Mouse (Mus musculus): ENCODE measurements at regions not wholly inside any gene's neighbourhood (a gene's known extent, or its start where the extent isn't known, plus 50 kb on each side); places are given as distances from the start of the nearest gene placed in this dataset.
A peak's percentile ranks its signal among the peaks of the same experiment; 100 is the strongest.

DNA sequence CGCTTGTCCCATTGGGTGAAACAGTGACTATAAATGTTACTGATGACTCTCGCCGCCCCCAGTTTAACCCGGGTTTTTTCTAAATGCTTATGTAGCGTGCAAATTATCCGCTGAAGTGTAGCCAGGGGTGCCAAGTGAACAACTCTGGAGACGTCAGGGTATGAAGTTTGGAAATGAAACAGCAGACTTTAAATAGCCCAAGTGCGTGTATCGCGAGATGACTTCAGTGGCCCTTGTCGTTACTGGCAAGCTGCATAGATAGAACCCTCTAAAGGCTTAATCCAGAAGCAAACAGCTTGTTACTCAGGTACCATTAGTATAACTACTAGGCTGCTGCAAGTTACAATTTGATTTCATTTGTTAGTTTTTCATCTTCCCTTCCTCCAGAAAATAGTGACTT, 192.1 kb upstream of the Eya4 start:
- no peak for TF ChIP-seq POLR2A (IDR thresholded peaks at IDR 0.05; ENCODE audit: borderline replicate concordance, extremely low read depth, insufficient read depth, insufficient read length)
- Histone ChIP-seq H3K27ac (replicated peaks; ENCODE audit: low read depth, low read length) (no peak overlapping the region), H3K4me2 (replicated peaks; ENCODE audit: low read depth, low read length, severe bottlenecking) (no peak overlapping the region), H3K9ac (ENCODE audit: low read depth, low read length, severe bottlenecking) (no peak overlapping the region), H3K27me3 (ENCODE audit: control insufficient read depth, insufficient read depth, low read length) (no peaks in the 10 kb centered on the region), H3K4me1 (ENCODE audit: control insufficient read depth, insufficient read depth, low read length) (peaks cover 2% of the 10 kb centered on the region; the same call in 1 of the 2 replicates), H3K4me3 (replicated peaks; ENCODE audit: low read length) (no peak overlapping the region), H3K9me3 (ENCODE audit: control insufficient read depth, low read length) (no peaks in the 10 kb centered on the region), H3K36me3 (ENCODE audit: control insufficient read depth, insufficient read depth, low read length) (no peaks in the 10 kb centered on the region)
- DNase-seq (ENCODE audit: low spot score), result no peak
- ATAC-seq (ENCODE audit: low FRiP score, low read depth), result no peak
- 71% methylated on average over 11 of the region's 11 CpGs for WGBS

DNA sequence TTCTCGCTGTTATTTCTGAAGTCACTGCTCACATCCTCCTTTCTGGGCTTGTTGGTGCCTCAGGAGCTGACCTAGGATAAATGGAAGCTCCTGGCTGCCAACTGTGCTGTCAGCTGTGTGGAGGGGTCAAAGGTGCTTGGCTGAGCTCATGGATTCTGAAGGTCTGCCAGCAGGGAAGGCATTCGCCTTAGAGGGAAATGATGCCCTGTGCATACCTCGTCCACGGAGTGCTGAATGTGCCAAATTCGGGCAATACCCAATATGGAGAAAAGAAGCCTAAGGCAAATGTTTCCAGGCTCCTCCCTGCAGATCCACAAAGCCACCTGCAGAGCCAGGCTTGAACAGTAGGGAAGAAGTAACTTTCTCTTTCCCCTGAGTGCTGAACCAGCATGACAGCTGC, 191.3 kb upstream of the Eya4 start:
- ATAC-seq (ENCODE audit: low FRiP score, low read depth) (no peak), DNase-seq (ENCODE audit: low spot score) (no peak)
- Histone ChIP-seq H3K9me3 (ENCODE audit: control insufficient read depth, low read length) (no peaks in the 10 kb centered on the region), H3K4me3 (replicated peaks; ENCODE audit: low read length) (no peak overlapping the region), H3K27me3 (ENCODE audit: control insufficient read depth, insufficient read depth, low read length) (no peaks in the 10 kb centered on the region), H3K36me3 (ENCODE audit: control insufficient read depth, insufficient read depth, low read length) (no peaks in the 10 kb centered on the region), H3K4me1 (ENCODE audit: control insufficient read depth, insufficient read depth, low read length) (peaks cover 2% of the 10 kb centered on the region; the same call in 1 of the 2 replicates), H3K4me2 (replicated peaks; ENCODE audit: low read depth, low read length, severe bottlenecking) (no peak overlapping the region), H3K27ac (replicated peaks; ENCODE audit: low read depth, low read length) (no peak overlapping the region), H3K9ac (ENCODE audit: low read depth, low read length, severe bottlenecking) (no peak overlapping the region)
- WGBS, result 37% methylated on average over 5 of the region's 5 CpGs
- TF ChIP-seq POLR2A (IDR thresholded peaks at IDR 0.05; ENCODE audit: borderline replicate concordance, extremely low read depth, insufficient read depth, insufficient read length), result no peak

DNA sequence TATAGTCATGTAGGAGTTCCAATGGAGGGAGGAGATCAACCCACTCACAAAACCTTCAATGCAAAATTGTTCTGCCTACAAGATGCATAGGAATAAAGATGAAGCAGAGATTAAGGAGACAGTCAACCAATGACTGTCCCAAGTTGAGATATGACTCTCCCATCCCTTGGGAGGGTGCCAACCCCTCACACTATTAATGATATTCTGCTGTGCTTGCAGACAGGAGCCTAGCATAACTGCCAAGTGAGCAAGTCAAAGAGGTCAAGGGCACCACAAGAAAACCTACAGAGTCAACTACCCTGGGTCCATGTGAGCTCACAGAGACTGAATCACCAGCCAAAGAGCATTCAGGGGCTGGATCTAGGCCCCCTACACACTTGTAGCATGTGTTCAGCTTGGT, 184.1 kb upstream of the Eya4 start:
- DNase-seq (ENCODE audit: low spot score) (no peak), ATAC-seq (ENCODE audit: low FRiP score, low read depth) (no peak)
- Histone ChIP-seq H3K4me2 (replicated peaks; ENCODE audit: low read depth, low read length, severe bottlenecking) (no peak overlapping the region), H3K4me3 (replicated peaks; ENCODE audit: low read length) (no peak overlapping the region), H3K9me3 (ENCODE audit: control insufficient read depth, low read length) (no peaks in the 10 kb centered on the region), H3K36me3 (ENCODE audit: control insufficient read depth, insufficient read depth, low read length) (no peaks in the 10 kb centered on the region), H3K27ac (replicated peaks; ENCODE audit: low read depth, low read length) (no peak overlapping the region), H3K27me3 (ENCODE audit: control insufficient read depth, insufficient read depth, low read length) (0 out of 2 replicates have a peak, but pooled peaks cover 6% of the 10 kb centered on the region), H3K9ac (ENCODE audit: low read depth, low read length, severe bottlenecking) (no peak overlapping the region), H3K4me1 (ENCODE audit: control insufficient read depth, insufficient read depth, low read length) (peaks cover 18% of the 10 kb centered on the region)
- no peak for TF ChIP-seq POLR2A (IDR thresholded peaks at IDR 0.05; ENCODE audit: borderline replicate concordance, extremely low read depth, insufficient read depth, insufficient read length)

DNA sequence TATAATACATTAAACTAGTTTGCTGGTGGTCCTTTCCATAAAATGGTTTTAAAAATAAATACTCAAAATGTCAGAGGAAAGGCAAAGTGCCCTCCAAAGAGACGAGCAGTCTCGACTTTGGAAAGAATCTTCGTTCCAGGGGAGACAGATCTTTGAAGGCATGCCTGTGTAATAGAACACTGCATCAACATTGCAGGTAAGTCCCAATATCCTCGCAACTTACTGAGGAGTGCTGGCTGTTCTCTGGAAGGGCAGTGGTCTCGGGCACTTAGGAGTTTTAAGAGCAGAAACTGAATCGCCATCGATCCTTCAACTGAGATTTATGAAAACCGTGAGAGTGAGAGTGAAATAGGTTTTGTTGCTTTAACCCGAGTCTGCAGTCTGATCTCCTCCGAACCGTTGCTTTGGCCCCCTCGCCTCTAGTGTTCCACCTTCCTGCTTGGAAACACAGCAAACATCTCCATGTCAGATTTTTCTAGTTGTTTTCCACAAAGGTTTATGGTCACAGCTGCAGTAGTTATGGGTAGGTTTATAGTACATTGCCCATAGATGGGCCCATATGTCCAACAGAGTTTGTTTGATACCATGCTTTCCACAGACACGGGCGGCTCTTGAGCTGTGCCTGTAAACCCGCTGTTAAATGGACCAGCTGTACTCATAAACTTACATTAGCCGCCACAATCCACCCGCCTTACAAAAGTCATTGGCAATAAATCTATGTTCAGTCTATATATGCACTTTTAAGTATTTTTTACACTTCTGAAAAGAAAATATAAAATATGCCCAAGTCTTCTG, 181.6 kb upstream of the Eya4 start:
- Histone ChIP-seq H3K36me3 (ENCODE audit: control insufficient read depth, insufficient read depth, low read length) (no peaks in the 10 kb centered on the region), H3K4me1 (ENCODE audit: control insufficient read depth, insufficient read depth, low read length) (peaks cover 18% of the 10 kb centered on the region), H3K9ac (ENCODE audit: low read depth, low read length, severe bottlenecking) (no peak overlapping the region), H3K9me3 (ENCODE audit: control insufficient read depth, low read length) (no peaks in the 10 kb centered on the region), H3K4me3 (replicated peaks; ENCODE audit: low read length) (0 out of 2 replicates have a peak overlapping the region, but pooled peaks have one; percentile 5), H3K27ac (replicated peaks; ENCODE audit: low read depth, low read length) (0 out of 2 replicates have a peak overlapping the region, but pooled peaks have one; percentile 38), H3K4me2 (replicated peaks; ENCODE audit: low read depth, low read length, severe bottlenecking) (peak overlapping the region; percentile 39), H3K27me3 (ENCODE audit: control insufficient read depth, insufficient read depth, low read length) (0 out of 2 replicates have a peak, but pooled peaks cover 6% of the 10 kb centered on the region)
- DNase-seq (ENCODE audit: low spot score) (peak; percentile 62), ATAC-seq (ENCODE audit: low FRiP score, low read depth) (peak; percentile 85)
- TF ChIP-seq POLR2A (IDR thresholded peaks at IDR 0.05; ENCODE audit: borderline replicate concordance, extremely low read depth, insufficient read depth, insufficient read length), result no peak
- WGBS, result 35% methylated on average over 17 of the region's 17 CpGs

DNA sequence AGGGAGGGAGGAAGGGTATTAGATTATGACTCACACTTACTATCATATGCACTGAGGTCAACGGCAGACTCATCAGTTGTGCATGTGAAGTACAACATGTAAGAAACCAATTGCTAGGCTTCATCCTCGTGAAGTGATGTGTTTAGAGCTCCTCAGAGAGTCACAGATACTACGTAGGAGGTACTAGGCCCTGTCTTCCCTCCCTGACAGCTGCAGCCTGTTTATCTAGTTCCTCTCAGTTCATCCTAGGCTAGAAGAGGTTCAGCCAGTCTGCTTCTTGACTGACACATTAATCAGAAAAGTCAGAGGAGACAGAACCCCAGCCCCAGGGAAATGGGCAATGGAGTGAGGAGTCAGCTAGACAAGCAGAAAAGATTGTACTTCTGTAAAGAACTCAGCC, 180.1 kb upstream of the Eya4 start:
- no peak for TF ChIP-seq POLR2A (IDR thresholded peaks at IDR 0.05; ENCODE audit: borderline replicate concordance, extremely low read depth, insufficient read depth, insufficient read length)
- no peaks in the 10 kb centered on the region for H3K36me3 ChIP-seq (ENCODE audit: control insufficient read depth, insufficient read depth, low read length)
- H3K4me3 ChIP-seq (replicated peaks; ENCODE audit: low read length), result no peak overlapping the region
- no peak overlapping the region for H3K27ac ChIP-seq (replicated peaks; ENCODE audit: low read depth, low read length)
- H3K27me3 ChIP-seq (ENCODE audit: control insufficient read depth, insufficient read depth, low read length), result 0 out of 2 replicates have a peak, but pooled peaks cover 6% of the 10 kb centered on the region
- H3K9me3 ChIP-seq (ENCODE audit: control insufficient read depth, low read length), result no peaks in the 10 kb centered on the region
- no peak for ATAC-seq (ENCODE audit: low FRiP score, low read depth)
- no peak overlapping the region for H3K4me2 ChIP-seq (replicated peaks; ENCODE audit: low read depth, low read length, severe bottlenecking)
- 60% methylated on average over 3 of the region's 3 CpGs for WGBS
- H3K4me1 ChIP-seq (ENCODE audit: control insufficient read depth, insufficient read depth, low read length), result peaks cover 18% of the 10 kb centered on the region
- H3K9ac ChIP-seq (ENCODE audit: low read depth, low read length, severe bottlenecking), result no peak overlapping the region
- no peak for DNase-seq (ENCODE audit: low spot score)
